7 mouse cellular contexts compared by ENCODE assay signal in genomic region chr11:21238279-21239020, GRCm38 (mm10). TPM values are rescaled to one million over a fixed set of nuclear protein-coding genes. Genes with fewer than 3 reads are reported as not detected.
DNase-seq lines count a peak whose midpoint lies in the region; ATAC-seq lines count a peak whose summit lies in the region.

No protein-coding gene starts in this region.

- H3K36me3 ChIP-seq in kidney, embryonic 15.5 days, result no peaks in the 10 kb centered on the region
- H3K36me3 ChIP-seq in megakaryocyte, embryonic 14.5 days (replicated peaks; ENCODE audit: low read length), result no peaks in the 10 kb centered on the region

- peak overlapping the region; percentile 96 for H3K9ac ChIP-seq in kidney, embryonic 15.5 days

- peaks cover 15% of the 10 kb centered on the region; the same call in 1 of the 2 replicates for H3K4me1 ChIP-seq in kidney, embryonic 15.5 days
- H3K4me1 ChIP-seq in megakaryocyte, embryonic 14.5 days, result peaks cover 24% of the 10 kb centered on the region

- H3K9me3 ChIP-seq in kidney, embryonic 15.5 days (replicated peaks), result no peaks in the 10 kb centered on the region
- H3K9me3 ChIP-seq in megakaryocyte, embryonic 14.5 days, result no peaks in the 10 kb centered on the region

- peak; percentile 35 for DNase-seq in 3T3-L1 (ENCODE audit: low read depth, low spot score)
- DNase-seq in spleen, adult 18-20 months, result peak; percentile 47 to 60

- H3K4me3 ChIP-seq in kidney, embryonic 15.5 days (replicated peaks), result peak overlapping the region; percentile 92
- peak overlapping the region; percentile 97 for H3K4me3 ChIP-seq in megakaryocyte, embryonic 14.5 days (replicated peaks)

- peak; percentile 36 for ATAC-seq in CD4-positive, CD25-positive, alpha-beta regulatory T cell, adult 4 months
- ATAC-seq in common myeloid progenitor, adult 5-6 weeks (replicated peaks; ENCODE audit: low read depth, poor library complexity, severe bottlenecking), result peak; percentile 49
- ATAC-seq in granulocyte monocyte progenitor cell, adult 5-6 weeks (replicated peaks; ENCODE audit: poor library complexity, severe bottlenecking), result peak; percentile 64
- ATAC-seq in kidney, embryonic 15.5 days (replicated peaks; ENCODE audit: low FRiP score), result peak; percentile 88

- peak overlapping the region; percentile 97 for H3K27ac ChIP-seq in kidney, embryonic 15.5 days

- H3K4me2 ChIP-seq in kidney, embryonic 15.5 days, result peak overlapping the region; percentile 67

- H3K27me3 ChIP-seq in kidney, embryonic 15.5 days, result no peaks in the 10 kb centered on the region
- H3K27me3 ChIP-seq in megakaryocyte, embryonic 14.5 days (replicated peaks), result no peaks in the 10 kb centered on the region

- under 1% methylated on average over 37 of the region's 65 CpGs for WGBS in kidney, embryonic 15.5 days

RNA-seq across cellular contexts. Expression of gene Vps54, which starts 0.6 kb away (rescaled TPM):
- 10 to 100 TPM; 83.8 to 89.5 TPM for polyA plus RNA-seq in CD4-positive, CD25-positive, alpha-beta regulatory T cell, adult 4 months (2017; shearing (Covaris generic))
- total RNA-seq in common myeloid progenitor, adult 5-6 weeks (2017), result 45.4 and 60.2 TPM in 2 replicates
- total RNA-seq in granulocyte monocyte progenitor cell, adult 5-6 weeks (2014; fragmentation: Nextera tagmentation), result 30.2 and 33.9 TPM in 2 replicates
- 38.6 and 44.1 TPM in 2 replicates for total RNA-seq in granulocyte monocyte progenitor cell, adult 5-6 weeks (2017)
- polyA plus RNA-seq in kidney, embryonic 15.5 days (2015; fragmentation: Nextera tagmentation; extraction: Ambion mirVana), result 14.1 and 14.5 TPM in 2 replicates
- polyA plus RNA-seq in megakaryocyte, embryonic 14.5 days (2012; ENCODE audit: insufficient read depth, low replicate concordance), result 0.94 and 1.1 TPM in 2 replicates

Comparison
In these comparisons a context has a peak if more than half of its experiments do, and no peak if none do; other contexts are left out.
1. Peak in every context shown above with its lines: DNase-seq, ATAC-seq, H3K4me3 ChIP-seq and H3K27ac ChIP-seq.
2. ATAC-seq: peak in every context shown above with its lines; median percentile 88 in kidney, embryonic 15.5 days; 64 in granulocyte monocyte progenitor cell, adult 5-6 weeks; 49 in common myeloid progenitor, adult 5-6 weeks; 36 in CD4-positive, CD25-positive, alpha-beta regulatory T cell, adult 4 months.